Mouse (Mus musculus) thymus, adult 2 months (tissue): Measurements from ENCODE around the gene Sirpa. TPM values are rescaled to one million over a fixed set of nuclear protein-coding genes. Genes with fewer than 3 reads are reported as not detected.

Experiments used
- DNase-seq: peaks from one replicate; pipeline ENCODE4 v3.0.0; 2021
- H3K27ac ChIP-seq: fragments of 200-500 bp; 2 replicates; pipeline ENCODE4 v1.5.1; 2012; ENCODE audit warnings: low read length, control low read depth; ENCODE audit not compliant: control insufficient read depth, insufficient read depth
- H3K27me3 ChIP-seq: fragments of 200-500 bp; 2 replicates; pipeline ENCODE4 v1.6.1; 2012; ENCODE audit warnings: mild to moderate bottlenecking, low read length, moderate library complexity, mixed read lengths; ENCODE audit not compliant: control insufficient read depth, insufficient read depth
- H3K36me3 ChIP-seq: fragments of 200-500 bp; 2 replicates; pipeline ENCODE4 v1.6.1; 2012; ENCODE audit warnings: mild to moderate bottlenecking, low read length, moderate library complexity; ENCODE audit not compliant: control insufficient read depth, insufficient read depth
- H3K4me1 ChIP-seq: fragments of 200-500 bp; replicated peaks from 2 replicates; pipeline ENCODE4 v1.6.1; 2012; ENCODE audit warnings: low read length; ENCODE audit not compliant: control insufficient read depth, insufficient read depth
- H3K4me3 ChIP-seq: fragments of 200-500 bp; 2 replicates; pipeline ENCODE4 v1.5.1; 2012; ENCODE audit warnings: mild to moderate bottlenecking, low read length, control low read depth, moderate library complexity; ENCODE audit not compliant: control insufficient read depth, insufficient read depth
- CTCF ChIP-seq: fragments of 200-500 bp; IDR thresholded peaks from 2 replicates; pipeline ENCODE4 v1.5.1; 2012; ENCODE audit warnings: mild to moderate bottlenecking, control low read depth, low read length, moderate library complexity, borderline replicate concordance; ENCODE audit not compliant: control insufficient read depth, poor library complexity, insufficient read depth; ENCODE audit errors: extremely low read depth
- POLR2A ChIP-seq: fragments of 200-500 bp; IDR thresholded peaks from 2 replicates; pipeline ENCODE4 v1.6.1; 2012; ENCODE audit warnings: mild to moderate bottlenecking, low read length, control low read depth, moderate library complexity; ENCODE audit not compliant: control insufficient read depth, poor library complexity, insufficient read depth; ENCODE audit errors: extremely low read depth
- WGBS: fragments of 180-500 bp; shearing (Covaris S2); methylation state at CpG from one replicate; pipeline ENCODE4 v1.1.7; 2018; 5-methylcytosine and 5-hydroxymethylcytosine counted together
- polyA plus RNA-seq: library from polyadenylated mRNA; depleted of rRNA; stranded (reverse); fragments of >200 nt; gene quantifications from 2 replicates; pipeline ENCODE4 v1.2.3, GENCODE M21; 2012; rRNA removed

Sirpa gene
- polyA plus RNA-seq, 1 experiment = 56.0 TPM

DNA sequence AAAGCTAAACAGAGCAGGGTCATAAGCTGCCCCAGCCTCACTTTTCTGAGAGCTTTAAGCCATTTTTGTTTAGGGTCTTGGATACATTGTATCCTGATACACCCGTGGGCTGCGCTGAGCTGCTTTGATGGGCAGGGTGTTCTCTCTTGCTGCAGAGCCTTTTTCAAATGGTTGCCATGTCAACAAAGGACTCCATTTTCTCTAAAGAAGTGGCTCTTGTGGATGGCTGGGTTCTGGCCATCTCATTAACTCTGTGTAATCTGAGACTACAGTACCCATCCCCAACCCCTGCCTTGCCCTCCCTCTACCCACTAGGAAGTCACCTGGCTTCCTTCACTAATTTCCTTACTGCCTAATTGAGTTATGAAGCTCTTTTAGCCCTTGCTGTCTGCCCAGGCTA, 85.0 kb downstream of the Sirpa start:
- no peaks in the 10 kb centered on the region for H3K27me3 ChIP-seq
- H3K4me1 ChIP-seq = no peaks in the 10 kb centered on the region
- no peaks in the 10 kb centered on the region for H3K36me3 ChIP-seq
- WGBS = 64% methylated on average over 2 of the region's 2 CpGs
- DNase-seq = no peak
- H3K27ac ChIP-seq = no peak overlapping the region
- H3K4me3 ChIP-seq = no peak overlapping the region
- TF ChIP-seq POLR2A (no peak), CTCF (no peak)

DNA sequence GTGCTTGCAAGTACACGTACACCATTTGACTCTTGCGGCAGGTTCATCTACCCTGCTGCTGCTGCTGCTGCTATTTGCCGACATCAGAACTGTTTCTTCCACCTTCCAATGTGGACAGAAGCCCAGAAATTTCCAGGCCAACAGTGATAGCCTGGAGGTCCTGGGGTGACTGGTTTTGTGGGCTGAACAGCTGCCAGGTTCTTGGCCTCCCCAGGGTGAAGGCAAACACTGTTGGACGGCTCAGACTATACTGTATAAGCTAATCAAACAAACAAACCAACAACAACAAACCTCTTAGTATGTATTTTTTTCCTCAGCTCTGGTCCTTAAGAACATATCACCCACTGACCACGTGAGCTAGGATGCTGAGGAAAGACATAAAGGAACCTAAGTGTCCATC, 86.4 kb downstream of the Sirpa start:
- no peak overlapping the region for H3K4me3 ChIP-seq
- TF ChIP-seq CTCF (no peak), POLR2A (no peak)
- no peak for DNase-seq
- H3K27me3 ChIP-seq = no peaks in the 10 kb centered on the region
- H3K27ac ChIP-seq = no peak overlapping the region
- no peaks in the 10 kb centered on the region for H3K36me3 ChIP-seq
- no peaks in the 10 kb centered on the region for H3K4me1 ChIP-seq
- 80% methylated on average over 5 of the region's 5 CpGs for WGBS

DNA sequence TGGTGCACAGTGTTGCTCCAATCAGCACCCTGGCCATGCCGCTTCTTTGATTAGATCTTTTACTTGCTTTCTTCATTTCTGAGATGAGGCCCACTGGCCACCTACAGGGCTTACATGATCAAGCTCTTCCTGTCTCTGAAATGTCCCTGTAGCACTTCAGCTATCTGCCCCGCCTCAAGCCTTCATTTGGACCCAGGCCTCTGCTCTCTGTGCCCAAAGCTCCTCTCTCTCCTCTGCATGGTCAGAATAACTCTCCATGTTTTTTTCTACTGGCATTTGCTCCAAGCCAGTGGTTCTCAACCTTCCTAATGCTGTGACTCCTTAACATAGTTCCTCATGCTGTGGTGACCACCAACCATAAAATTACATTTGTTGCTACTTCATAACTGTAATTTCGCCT, 87.6 kb downstream of the Sirpa start:
- H3K4me1 ChIP-seq = no peaks in the 10 kb centered on the region
- TF ChIP-seq CTCF = no peak
- no peak for TF ChIP-seq POLR2A
- no peaks in the 10 kb centered on the region for H3K36me3 ChIP-seq
- DNase-seq = no peak
- no peak overlapping the region for H3K4me3 ChIP-seq
- no peak overlapping the region for H3K27ac ChIP-seq
- 87% methylated on average over 3 of the region's 3 CpGs for WGBS
- no peaks in the 10 kb centered on the region for H3K27me3 ChIP-seq

Other genes with a start within 250 kb of the Sirpa start
- 1.8 and 1.9 TPM in 2 replicates for gene Il1b, start 221.7 kb upstream of the Sirpa start, polyA plus RNA-seq
- gene F830045P16Rik, start 56.2 kb upstream of the Sirpa start, polyA plus RNA-seq = 0.12 TPM in 1 of 2 replicates, not detected in the other
- 0.74 and 1.2 TPM in 2 replicates for gene Pdyn, start 107.0 kb downstream of the Sirpa start, polyA plus RNA-seq
- 25.0 and 29.0 TPM in 2 replicates for gene Stk35, start 207.7 kb downstream of the Sirpa start, polyA plus RNA-seq